Mouse (Mus musculus): Measurements from ENCODE around the gene B3galt6.

The B3galt6 gene

GRCm38 (mm10) chr4:155991211-155991907 lies 1.1 kb downstream of the B3galt6 start:
- no peak for DNase-seq

- no peak for DNase-seq
Measured at GRCm38 (mm10) chr4:155983788-155984187, 8.7 kb downstream of the B3galt6 start.

GRCm38 (mm10) chr4:155981436-155982082 lies 10.9 kb downstream of the B3galt6 start:
- DNase-seq: no peak

GRCm38 (mm10) chr4:155973239-155973638 lies 19.2 kb downstream of the B3galt6 start:
- no peak for DNase-seq

- no peak for DNase-seq
Measured at GRCm38 (mm10) chr4:155972651-155973050, 19.8 kb downstream of the B3galt6 start.

GRCm38 (mm10) chr4:155970286-155970685 lies 22.2 kb downstream of the B3galt6 start:
- DNase-seq: no peak

- no peak for DNase-seq
Measured at GRCm38 (mm10) chr4:155969043-155969653, 23.3 kb downstream of the B3galt6 start.

GRCm38 (mm10) chr4:155964396-155964795 lies 28.1 kb downstream of the B3galt6 start:
- peak; percentile 37 for DNase-seq

- peak; percentile 30 for DNase-seq
Measured at GRCm38 (mm10) chr4:155963106-155963505, 29.3 kb downstream of the B3galt6 start.

- peak; percentile 75 for DNase-seq
Measured at GRCm38 (mm10) chr4:155962167-155962971, 30.1 kb downstream of the B3galt6 start, which contains the start of gene C1qtnf12. Gene C1qtnf12, plus strand, starts transcription at chr4:155962318.

GRCm38 (mm10) chr4:155959275-155959674 lies 33.2 kb downstream of the B3galt6 start:
- peak; percentile 88 for DNase-seq

- no peak for DNase-seq
Measured at GRCm38 (mm10) chr4:155955491-155955890, 37.0 kb downstream of the B3galt6 start.

GRCm38 (mm10) chr4:155947094-155947493 lies 45.4 kb downstream of the B3galt6 start:
- no peak for DNase-seq

GRCm38 (mm10) chr4:155944271-155944670 lies 48.2 kb downstream of the B3galt6 start:
- peak; percentile 26 for DNase-seq

GRCm38 (mm10) chr4:155943534-155944249 lies 48.8 kb downstream of the B3galt6 start, which contains the start of gene Ube2j2:
Gene Ube2j2, plus strand, starts transcription at chr4:155943831.
- peak; percentile 96 for DNase-seq

GRCm38 (mm10) chr4:155943049-155943452 lies 49.4 kb downstream of the B3galt6 start:
- DNase-seq: peak; percentile 53

Data from kidney, postnatal 10 days (tissue).